Mouse (Mus musculus) megakaryocyte, embryonic 14.5 days (primary cell): ENCODE data around the gene Actl7a.

Source experiments
- FLI1 ChIP-seq: IDR thresholded peaks from 2 replicates; pipeline ENCODE4 v1.6.1; 2012; ENCODE audit warnings: low read length, inconsistent platforms, mixed read lengths
- GATA1 ChIP-seq: IDR thresholded peaks from 3 replicates; pipeline ENCODE4 v1.6.1; 2012; ENCODE audit warnings: mixed read lengths, low read length, inconsistent platforms, borderline replicate concordance

- no peak for TF ChIP-seq GATA1
- TF ChIP-seq FLI1, result no peak
Observed at GRCm38 (mm10) chr4:56791373-56791772, 48.2 kb downstream of the Actl7a start.
